Mouse (Mus musculus) inflammation-experienced regulatory T-cells, adult 6 months (primary cell): ENCODE data around the gene Btbd35f20. TPM values are rescaled to one million over a fixed set of nuclear protein-coding genes. Genes with fewer than 3 reads are reported as not detected.
"Not testable (repeated sequence)": the region's sequence is repeated elsewhere in the genome, so short reads cannot be mapped to it uniquely, and the experiment has no call there.

Experiments used
- ATAC-seq: one replicate; pipeline ENCODE4 v1.8.0; 2017
- polyA plus RNA-seq, 3 experiments: library from polyadenylated mRNA; unstranded; fragments of 100-300 nt; shearing (Covaris generic); gene quantifications; one replicate each; pipeline ENCODE4 v1.2.1; 2017

Gene Btbd35f20
- polyA plus RNA-seq: not detected

DNA sequence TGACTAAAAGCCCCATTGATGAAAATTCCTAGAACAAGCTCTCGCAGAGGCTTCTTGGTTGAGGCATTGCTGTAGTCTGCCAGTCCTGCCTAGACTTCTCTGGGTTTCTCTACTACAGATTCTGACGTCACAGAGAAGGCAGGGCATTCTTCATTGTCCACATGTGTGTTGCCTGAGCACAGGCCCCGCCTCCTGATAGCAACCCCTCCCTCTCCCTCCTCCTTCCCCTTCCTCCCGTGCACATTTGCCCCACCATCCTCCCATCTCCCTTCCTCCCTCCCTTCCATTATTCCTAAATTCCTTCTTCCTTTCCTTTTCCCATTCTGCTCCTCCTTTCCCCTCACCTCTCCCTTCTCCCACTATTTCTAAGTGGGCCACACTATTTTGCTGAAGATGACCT lies at the start of gene Btbd35f20:
Gene Btbd35f20, minus strand, starts transcription at position 101 of the 400 bp plus-strand sequence.
- ATAC-seq: not testable (repeated sequence)

Other genes starting within 250 kb of the Btbd35f20 start
- not detected for gene Btbd35f28, start 94.7 kb downstream of the Btbd35f20 start, polyA plus RNA-seq
- not detected for gene Btbd35f17, start 79.4 kb upstream of the Btbd35f20 start, polyA plus RNA-seq